23 mouse cellular contexts compared by ENCODE assay signal in genomic region chr5:99280536-99280935, GRCm38 (mm10).
DNase-seq lines count a peak whose midpoint lies in the region; ATAC-seq lines count a peak whose summit lies in the region.
"Had no signal": no experiment of that assay in that cellular context is flagged by ENCODE, and none has a peak within 500 bp of the region (broad histone marks: within the 10 kb centered on the region; RNA-seq: fewer than 3 reads in every experiment).

No protein-coding gene starts in this region.

- no peaks in the 10 kb centered on the region for H3K4me1 ChIP-seq in embryonic facial prominence, embryonic 11.5 days (ENCODE audit: control insufficient read depth, insufficient read depth, low read length)
- H3K4me1 ChIP-seq in embryonic facial prominence, embryonic 10.5 days = peaks cover 18% of the 10 kb centered on the region
- H3K4me1 ChIP-seq in midbrain, embryonic 13.5 days (replicated peaks) = peaks cover 16% of the 10 kb centered on the region
- H3K4me1 ChIP-seq in midbrain, embryonic 10.5 days = no peaks in the 10 kb centered on the region
- peaks cover 23% of the 10 kb centered on the region for H3K4me1 ChIP-seq in neural tube, embryonic 15.5 days
- H3K4me1 ChIP-seq: heart, embryonic 15.5 days; liver, embryonic 15.5 days had no signal

- no peaks in the 10 kb centered on the region for H3K27me3 ChIP-seq in embryonic facial prominence, embryonic 11.5 days (ENCODE audit: control insufficient read depth, insufficient read depth, low read length)
- no peaks in the 10 kb centered on the region for H3K27me3 ChIP-seq in embryonic facial prominence, embryonic 10.5 days (replicated peaks; ENCODE audit: low read depth, poor library complexity, severe bottlenecking)
- H3K27me3 ChIP-seq in midbrain, embryonic 13.5 days = peaks cover 2% of the 10 kb centered on the region; the same call in 1 of the 2 replicates
- no peaks in the 10 kb centered on the region for H3K27me3 ChIP-seq in midbrain, embryonic 10.5 days (ENCODE audit: low read depth, poor library complexity, severe bottlenecking)
- H3K27me3 ChIP-seq in neural tube, embryonic 15.5 days (replicated peaks) = no peaks in the 10 kb centered on the region
- H3K27me3 ChIP-seq: heart, embryonic 15.5 days; liver, embryonic 15.5 days; lung, embryonic 15.5 days had no signal

- WGBS in embryonic facial prominence, embryonic 11.5 days = 58% methylated on average over 5 of the region's 5 CpGs
- whole genome bisulfite sequencing in embryonic facial prominence, embryonic 10.5 days = 78% methylated on average over 5 of the region's 5 CpGs
- 78% methylated on average over 5 of the region's 5 CpGs for WGBS in midbrain, embryonic 13.5 days
- WGBS in midbrain, embryonic 10.5 days = 90% methylated on average over 5 of the region's 5 CpGs
- WGBS in neural tube, embryonic 15.5 days = 56% methylated on average over 5 of the region's 5 CpGs

- no peaks in the 10 kb centered on the region for H3K9me3 ChIP-seq in embryonic facial prominence, embryonic 11.5 days (replicated peaks; ENCODE audit: control insufficient read depth, low read length)
- no peaks in the 10 kb centered on the region for H3K9me3 ChIP-seq in embryonic facial prominence, embryonic 10.5 days
- H3K9me3 ChIP-seq in midbrain, embryonic 13.5 days = no peaks in the 10 kb centered on the region
- no peaks in the 10 kb centered on the region for H3K9me3 ChIP-seq in midbrain, embryonic 10.5 days (replicated peaks)
- no peaks in the 10 kb centered on the region for H3K9me3 ChIP-seq in neural tube, embryonic 15.5 days (replicated peaks)
- H3K9me3 ChIP-seq: forebrain, embryonic 12.5 days; heart, embryonic 15.5 days; liver, embryonic 15.5 days; lung, embryonic 15.5 days had no signal

- no peak overlapping the region for H3K4me2 ChIP-seq in embryonic facial prominence, embryonic 11.5 days (ENCODE audit: low read depth, low read length)
- no peak overlapping the region for H3K4me2 ChIP-seq in midbrain, embryonic 13.5 days (replicated peaks)
- H3K4me2 ChIP-seq in neural tube, embryonic 15.5 days = no peak overlapping the region
- H3K4me2 ChIP-seq: forebrain, embryonic 12.5 days; heart, embryonic 15.5 days; liver, embryonic 15.5 days; lung, embryonic 15.5 days had no signal

- ATAC-seq in embryonic facial prominence, embryonic 11.5 days (replicated peaks; ENCODE audit: insufficient number of reproducible peaks, low FRiP score, low TSS enrichment, low read depth) = no peak
- 0 out of 2 replicates have a peak, but pooled peaks have one; percentile 43 for ATAC-seq in midbrain, embryonic 13.5 days
- ATAC-seq in neural tube, embryonic 15.5 days (ENCODE audit: low FRiP score) = peak; percentile 69; the same call in 1 of the 2 replicates
- ATAC-seq: intestine, postnatal 0 days had no signal

- no peak overlapping the region for H3K9ac ChIP-seq in embryonic facial prominence, embryonic 11.5 days (replicated peaks; ENCODE audit: low read length)
- H3K9ac ChIP-seq in midbrain, embryonic 13.5 days (replicated peaks) = no peak overlapping the region
- no peak overlapping the region for H3K9ac ChIP-seq in neural tube, embryonic 15.5 days (replicated peaks)
- H3K9ac ChIP-seq: forebrain, embryonic 12.5 days; heart, embryonic 15.5 days; liver, embryonic 15.5 days; lung, embryonic 15.5 days had no signal

- no peak overlapping the region for H3K27ac ChIP-seq in embryonic facial prominence, embryonic 11.5 days (replicated peaks; ENCODE audit: low read depth, low read length)
- no peak overlapping the region for H3K27ac ChIP-seq in embryonic facial prominence, embryonic 10.5 days (replicated peaks)
- H3K27ac ChIP-seq in midbrain, embryonic 13.5 days = no peak overlapping the region
- H3K27ac ChIP-seq in midbrain, embryonic 10.5 days (replicated peaks) = no peak overlapping the region
- H3K27ac ChIP-seq in neural tube, embryonic 15.5 days (replicated peaks) = no peak overlapping the region
- H3K27ac ChIP-seq: forebrain, embryonic 12.5 days; heart, embryonic 15.5 days; layer of hippocampus, adult 2 months; liver, embryonic 15.5 days; lung, embryonic 15.5 days; macrophage had no signal

- H3K36me3 ChIP-seq in embryonic facial prominence, embryonic 11.5 days (replicated peaks; ENCODE audit: control insufficient read depth, insufficient read depth, low read depth, low read length) = no peaks in the 10 kb centered on the region
- H3K36me3 ChIP-seq in embryonic facial prominence, embryonic 10.5 days (replicated peaks) = no peaks in the 10 kb centered on the region
- H3K36me3 ChIP-seq in midbrain, embryonic 13.5 days = no peaks in the 10 kb centered on the region
- H3K36me3 ChIP-seq in midbrain, embryonic 10.5 days = no peaks in the 10 kb centered on the region
- no peaks in the 10 kb centered on the region for H3K36me3 ChIP-seq in neural tube, embryonic 15.5 days
- H3K36me3 ChIP-seq: forebrain, embryonic 12.5 days; heart, embryonic 15.5 days; liver, embryonic 15.5 days; lung, embryonic 15.5 days had no signal

- no peak overlapping the region for H3K4me3 ChIP-seq in embryonic facial prominence, embryonic 11.5 days (ENCODE audit: low read depth, low read length)
- no peak overlapping the region for H3K4me3 ChIP-seq in embryonic facial prominence, embryonic 10.5 days
- H3K4me3 ChIP-seq in midbrain, embryonic 13.5 days (replicated peaks) = no peak overlapping the region
- H3K4me3 ChIP-seq in midbrain, embryonic 10.5 days = no peak overlapping the region
- no peak overlapping the region for H3K4me3 ChIP-seq in neural tube, embryonic 15.5 days (replicated peaks)
- H3K4me3 ChIP-seq: forebrain, embryonic 12.5 days; heart, embryonic 15.5 days; layer of hippocampus, adult 2 months; liver, embryonic 15.5 days; lung, embryonic 15.5 days had no signal

- peak; percentile 58 for DNase-seq in embryonic facial prominence, embryonic 11.5 days (ENCODE audit: low spot score)
- DNase-seq in embryonic facial prominence, embryonic 10.5 days (ENCODE audit: low spot score) = no peak
- DNase-seq in midbrain, embryonic 10.5 days (ENCODE audit: low spot score) = no peak
- DNase-seq in hindlimb bud, embryonic 11.5 days (ENCODE audit: extremely low spot score, low read depth, low spot score) = peak; percentile 18
- no peak for DNase-seq in urinary bladder, postnatal 36 days (ENCODE audit: low spot score in 2 of 2)
- DNase-seq: adrenal gland, postnatal 14 days; cerebellum, adult 8-10 months; cerebellum, postnatal 36 days; heart, postnatal 36 days; kidney, postnatal 25 days; liver; retina, postnatal 1 day; right cerebral cortex, postnatal 25 days; thymus, postnatal 25 days had no signal

Comparison
In these comparisons a context has a peak if more than half of its experiments do, and no peak if none do; other contexts are left out.
1. DNase-seq: peak in embryonic facial prominence, embryonic 11.5 days (single experiment) and hindlimb bud, embryonic 11.5 days (single experiment); none in embryonic facial prominence, embryonic 10.5 days (single experiment), midbrain, embryonic 10.5 days (single experiment) and urinary bladder, postnatal 36 days (0 of 2).